Mouse (Mus musculus): ENCODE results near the gene Phactr2.

GRCm38 (mm10) chr10:13209930-13210637 is 264.1 kb downstream of the Phactr2 start:
- TF ChIP-seq CTCF (IDR thresholded peaks at IDR 0.05; ENCODE audit: low read depth), result no peak
- TF ChIP-seq EP300 (IDR thresholded peaks at IDR 0.05; ENCODE audit: low read depth), result no peak

Data from liver, embryonic 14.5 days (tissue).